8 mouse cellular contexts compared by ENCODE assay signal in genomic region chr13:28417929-28418881, GRCm38 (mm10).
DNase-seq lines count a peak whose midpoint lies in the region; ATAC-seq and TF ChIP-seq lines count a peak whose summit lies in the region.

No protein-coding gene starts in this region.

- H3K4me1 ChIP-seq in heart, embryonic 12.5 days (replicated peaks): peaks cover 60% of the 10 kb centered on the region
- peaks cover 51% of the 10 kb centered on the region for H3K4me1 ChIP-seq in kidney, embryonic 15.5 days
- H3K4me1 ChIP-seq in limb, embryonic 13.5 days: peaks cover 49% of the 10 kb centered on the region
- H3K4me1 ChIP-seq in midbrain, embryonic 13.5 days (replicated peaks): peaks cover 66% of the 10 kb centered on the region
- H3K4me1 ChIP-seq in small intestine, adult 2 months (ENCODE audit: control insufficient read depth, insufficient read depth, insufficient read length, low read length): no peaks in the 10 kb centered on the region

- peak overlapping the region; percentile 33 for H3K4me3 ChIP-seq in heart, embryonic 12.5 days
- peak overlapping the region; percentile 35 for H3K4me3 ChIP-seq in kidney, embryonic 15.5 days (replicated peaks)
- H3K4me3 ChIP-seq in limb, embryonic 13.5 days: peak overlapping the region; percentile 32
- H3K4me3 ChIP-seq in midbrain, embryonic 13.5 days (replicated peaks): peak overlapping the region; percentile 27
- no peak overlapping the region for H3K4me3 ChIP-seq in small intestine, adult 2 months (ENCODE audit: low read depth, low read length)

- peak overlapping the region; percentile 68 for H3K4me2 ChIP-seq in heart, embryonic 12.5 days
- H3K4me2 ChIP-seq in kidney, embryonic 15.5 days: peak overlapping the region; percentile 56
- peak overlapping the region; percentile 64 for H3K4me2 ChIP-seq in limb, embryonic 13.5 days (replicated peaks)
- peak overlapping the region; percentile 52 for H3K4me2 ChIP-seq in midbrain, embryonic 13.5 days (replicated peaks)

- WGBS in heart, embryonic 12.5 days: 19% methylated on average over 11 of the region's 11 CpGs
- WGBS in kidney, embryonic 15.5 days: 12% methylated on average over 11 of the region's 11 CpGs
- 5% methylated on average over 11 of the region's 11 CpGs for WGBS in limb, embryonic 13.5 days
- 14% methylated on average over 11 of the region's 11 CpGs for WGBS in midbrain, embryonic 13.5 days
- 19% methylated on average over 11 of the region's 11 CpGs for WGBS in small intestine, adult 2 months

- H3K27me3 ChIP-seq in heart, embryonic 12.5 days (replicated peaks): no peaks in the 10 kb centered on the region
- no peaks in the 10 kb centered on the region for H3K27me3 ChIP-seq in kidney, embryonic 15.5 days
- no peaks in the 10 kb centered on the region for H3K27me3 ChIP-seq in limb, embryonic 13.5 days
- no peaks in the 10 kb centered on the region for H3K27me3 ChIP-seq in midbrain, embryonic 13.5 days
- H3K27me3 ChIP-seq in small intestine, adult 2 months (ENCODE audit: control insufficient read depth, insufficient read depth, low read length): no peaks in the 10 kb centered on the region

- TF ChIP-seq POLR2A in small intestine, adult 2 months (IDR thresholded peaks at IDR 0.05; ENCODE audit: low read depth, low read length): no peak

- no peak for TF ChIP-seq CTCF in small intestine, adult 2 months (IDR thresholded peaks at IDR 0.05; ENCODE audit: extremely low read depth, insufficient read length, insufficient replicate concordance, low read depth, low read length)

- H3K9me3 ChIP-seq in heart, embryonic 12.5 days (replicated peaks): no peaks in the 10 kb centered on the region
- H3K9me3 ChIP-seq in kidney, embryonic 15.5 days (replicated peaks): no peaks in the 10 kb centered on the region
- no peaks in the 10 kb centered on the region for H3K9me3 ChIP-seq in limb, embryonic 13.5 days
- H3K9me3 ChIP-seq in midbrain, embryonic 13.5 days: no peaks in the 10 kb centered on the region

- H3K27ac ChIP-seq in heart, embryonic 12.5 days (ENCODE audit: poor library complexity, severe bottlenecking): peak overlapping the region; percentile 90
- H3K27ac ChIP-seq in kidney, embryonic 15.5 days: peak overlapping the region; percentile 95
- peak overlapping the region; percentile 98 for H3K27ac ChIP-seq in limb, embryonic 13.5 days
- H3K27ac ChIP-seq in midbrain, embryonic 13.5 days: peak overlapping the region; percentile 95
- H3K27ac ChIP-seq in small intestine, adult 2 months (ENCODE audit: insufficient read depth, low read depth, low read length): peak overlapping the region; percentile 29

- DNase-seq in adrenal gland, adult (ENCODE audit: inconsistent age in 2 of 2, low spot score in 1 of 2): peak; percentile 18 to 66
- DNase-seq in adrenal gland, postnatal 25 days: no peak
- DNase-seq in fibroblast of lung, adult 2 months (ENCODE audit: low read depth): peak; percentile 82

- ATAC-seq in heart, embryonic 12.5 days (ENCODE audit: insufficient number of reproducible peaks, low FRiP score): peak; percentile 85
- peak; percentile 92 for ATAC-seq in kidney, embryonic 15.5 days (replicated peaks; ENCODE audit: low FRiP score)
- ATAC-seq in limb, embryonic 13.5 days (ENCODE audit: low FRiP score, low read depth): peak; percentile 91
- peak; percentile 34 for ATAC-seq in midbrain, embryonic 13.5 days

- no peaks in the 10 kb centered on the region for H3K36me3 ChIP-seq in heart, embryonic 12.5 days
- H3K36me3 ChIP-seq in kidney, embryonic 15.5 days: no peaks in the 10 kb centered on the region
- no peaks in the 10 kb centered on the region for H3K36me3 ChIP-seq in limb, embryonic 13.5 days
- H3K36me3 ChIP-seq in midbrain, embryonic 13.5 days: no peaks in the 10 kb centered on the region
- H3K36me3 ChIP-seq in small intestine, adult 2 months (ENCODE audit: control insufficient read depth, insufficient read depth, low read length): no peaks in the 10 kb centered on the region

- peak overlapping the region; percentile 46; the same call in 1 of the 2 replicates for H3K9ac ChIP-seq in heart, embryonic 12.5 days
- H3K9ac ChIP-seq in kidney, embryonic 15.5 days: peak overlapping the region; percentile 31; the same call in 1 of the 2 replicates
- H3K9ac ChIP-seq in limb, embryonic 13.5 days: peak overlapping the region; percentile 53
- H3K9ac ChIP-seq in midbrain, embryonic 13.5 days (replicated peaks): peak overlapping the region; percentile 62

Comparison
In these comparisons a context has a peak if more than half of its experiments do, and no peak if none do; other contexts are left out.
1. ATAC-seq: peak in every context shown above with its lines; median percentile 92 in kidney, embryonic 15.5 days; 91 in limb, embryonic 13.5 days; 85 in heart, embryonic 12.5 days; 34 in midbrain, embryonic 13.5 days.
2. H3K27ac ChIP-seq: peak in every context shown above with its lines; median percentile 98 in limb, embryonic 13.5 days; 95 in kidney, embryonic 15.5 days; 95 in midbrain, embryonic 13.5 days; 90 in heart, embryonic 12.5 days; 29 in small intestine, adult 2 months.